Mouse (Mus musculus) heart, adult 2 months (tissue): ENCODE measurements around the gene Tcte2.

Experiments
- CTCF ChIP-seq: fragments of 200-600 bp; IDR thresholded peaks from 2 replicates; pipeline ENCODE4 v1.8.1; 2022; ENCODE audit warnings: antibody characterized with exemption, mild to moderate bottlenecking, moderate library complexity
- EP300 ChIP-seq: fragments of 200-500 bp; IDR thresholded peaks from 2 replicates; pipeline ENCODE4 v1.6.1; 2011; ENCODE audit warnings: low read depth, low read length, control low read depth; ENCODE audit not compliant: insufficient read depth
- POLR2A ChIP-seq: fragments of 200-500 bp; IDR thresholded peaks from 2 replicates; pipeline ENCODE4 v1.6.1; 2011; ENCODE audit warnings: mild to moderate bottlenecking, low read depth, low read length, control low read depth; ENCODE audit not compliant: insufficient read depth

DNA sequence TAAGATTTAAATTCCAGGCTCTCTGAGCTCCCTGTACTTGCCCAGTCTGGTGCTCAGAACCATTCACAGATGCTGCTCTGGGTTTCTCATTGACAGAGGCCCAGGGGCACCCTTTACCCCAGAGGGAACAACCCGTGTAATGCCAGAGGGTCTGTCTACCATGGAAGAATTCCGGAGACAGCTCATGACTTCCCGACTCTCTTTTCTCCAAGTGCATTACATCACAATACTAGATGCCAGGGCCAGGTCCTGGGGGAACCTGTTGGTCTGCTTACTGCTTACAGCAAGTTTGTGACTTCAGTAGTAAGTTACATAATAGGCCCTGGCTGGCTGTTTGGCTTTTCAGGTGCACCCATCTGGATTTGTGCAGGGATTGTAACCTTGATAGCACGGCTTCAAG lies 47.0 kb downstream of the Tcte2 start:
- TF ChIP-seq EP300 (no peak), POLR2A (no peak), CTCF (no peak)
